Mouse (Mus musculus) MEL (cell line): ENCODE results near the gene Prkce. TPM values are rescaled to one million over a fixed set of nuclear protein-coding genes. Genes with fewer than 3 reads are reported as not detected.
A peak's percentile ranks its signal among the peaks of the same experiment; 100 is the strongest.

Source experiments
- DNase-seq: peaks from one replicate; pipeline ENCODE4 v3.0.0; 2011; ENCODE audit warnings: low read depth, low spot score
- H3K27ac ChIP-seq: 2 replicates; pipeline ENCODE4 v1.5.1; 2012; ENCODE audit warnings: low read depth, mild to moderate bottlenecking, control low read depth, low read length, moderate library complexity; ENCODE audit not compliant: control insufficient read depth
- H3K27me3 ChIP-seq, 2 experiments: fragments of 150-350 bp in 1 of 2; sonication (generic) in 1 of 2; 2 replicates each; pipeline ENCODE4 v1.6.1; 2012; ENCODE audit warnings: low read length in 2 of 2, mild to moderate bottlenecking in 2 of 2, improper control_type of control experiment in 1 of 2, moderate library complexity in 1 of 2; ENCODE audit not compliant: insufficient read depth in 2 of 2, control insufficient read depth in 1 of 2
- H3K36me3 ChIP-seq, 2 experiments: 2 replicates each; pipeline ENCODE4 v1.6.1; 2012 to 2014; ENCODE audit warnings: low read length in 2 of 2, improper control_type of control experiment in 1 of 2, inconsistent platforms in 1 of 2, mild to moderate bottlenecking in 1 of 2; ENCODE audit not compliant: insufficient read depth in 2 of 2, control insufficient read depth in 1 of 2
- H3K4me1 ChIP-seq, 2 experiments: fragments of 150-350 bp in 1 of 2; sonication (generic) in 1 of 2; 2 replicates each; pipeline ENCODE4 v1.6.1; 2012; ENCODE audit warnings: low read length in 2 of 2, improper control_type of control experiment in 1 of 2, mild to moderate bottlenecking in 1 of 2; ENCODE audit not compliant: insufficient read depth in 2 of 2, control insufficient read depth in 1 of 2
- H3K4me3 ChIP-seq, 2 experiments: fragments of 150-350 bp in 1 of 2; sonication (generic) in 1 of 2; 2 replicates each; pipeline ENCODE4 v1.5.1; 2012; ENCODE audit warnings: low read depth in 2 of 2, low read length in 2 of 2, mild to moderate bottlenecking in 2 of 2, moderate library complexity in 2 of 2, control low read depth in 1 of 2, improper control_type of control experiment in 1 of 2; ENCODE audit not compliant: control insufficient read depth in 1 of 2, insufficient read depth in 1 of 2
- H3K79me2 ChIP-seq: 2 replicates; pipeline ENCODE4 v1.6.1; 2012; ENCODE audit warnings: mild to moderate bottlenecking, low read length, moderate library complexity; ENCODE audit not compliant: control insufficient read depth, poor library complexity, insufficient read depth
- H3K9ac ChIP-seq: 2 replicates; pipeline ENCODE4 v1.6.1; 2012; ENCODE audit warnings: low read depth, mild to moderate bottlenecking, control low read depth, low read length, moderate library complexity; ENCODE audit not compliant: control insufficient read depth, poor library complexity, severe bottlenecking
- H3K9me3 ChIP-seq: fragments of 150-350 bp; sonication (generic); replicated peaks from 2 replicates; pipeline ENCODE4 v1.6.1; 2012; ENCODE audit warnings: mild to moderate bottlenecking, low read length, improper control_type of control experiment, moderate library complexity; ENCODE audit not compliant: insufficient read depth
- CHD1 ChIP-seq: IDR thresholded peaks from 2 replicates; pipeline ENCODE4 v1.6.1; 2012; ENCODE audit warnings: low read depth, mild to moderate bottlenecking, inconsistent platforms, low read length, improper control_type of control experiment
- CTCF ChIP-seq, 3 experiments: IDR thresholded peaks in 2 of 3; conservative IDR thresholded peaks in 1 of 3; 2 replicates each; pipeline ENCODE4 v1.5.1; 2011 to 2012; ENCODE audit warnings: low read length in 3 of 3, low read depth in 2 of 3, mild to moderate bottlenecking in 2 of 3, improper control_type of control experiment in 1 of 3, inconsistent platforms in 1 of 3, mixed read lengths in 1 of 3, moderate library complexity in 1 of 3; ENCODE audit not compliant: control insufficient read depth in 1 of 3, insufficient read depth in 1 of 3, poor library complexity in 1 of 3, severe bottlenecking in 1 of 3
- E2F4 ChIP-seq: IDR thresholded peaks from 2 replicates; pipeline ENCODE4 v1.6.1; 2011; ENCODE audit warnings: low read depth, low read length, improper control_type of control experiment, borderline replicate concordance
- EP300 ChIP-seq, 2 experiments: IDR thresholded peaks; 2 replicates each; pipeline ENCODE4 v1.6.1; 2011; ENCODE audit warnings: improper control_type of control experiment in 2 of 2, low read length in 2 of 2, low read depth in 1 of 2, mild to moderate bottlenecking in 1 of 2
- ETS1 ChIP-seq: IDR thresholded peaks from 2 replicates; pipeline ENCODE4 v1.6.1; 2012; ENCODE audit warnings: low read depth, mild to moderate bottlenecking, inconsistent platforms, low read length, improper control_type of control experiment, moderate library complexity
- GATA1 ChIP-seq: IDR thresholded peaks from 2 replicates; pipeline ENCODE4 v1.6.1; 2011; ENCODE audit warnings: low read depth, low read length, improper control_type of control experiment
- HCFC1 ChIP-seq: IDR thresholded peaks from 2 replicates; pipeline ENCODE4 v1.6.1; 2012; ENCODE audit warnings: low read depth, mild to moderate bottlenecking, inconsistent platforms, low read length, improper control_type of control experiment, moderate library complexity
- JUND ChIP-seq: IDR thresholded peaks from 2 replicates; pipeline ENCODE4 v1.6.1; 2011; ENCODE audit warnings: low read depth, mild to moderate bottlenecking, improper control_type of control experiment, low read length
- KAT2A ChIP-seq: conservative IDR thresholded peaks from 2 replicates; pipeline ENCODE4 v1.6.1; 2012; ENCODE audit warnings: low read depth, low read length, improper control_type of control experiment, inconsistent platforms
- MAZ ChIP-seq: IDR thresholded peaks from 2 replicates; pipeline ENCODE4 v1.6.1; 2012; ENCODE audit warnings: low read depth, mild to moderate bottlenecking, inconsistent platforms, low read length, improper control_type of control experiment
- MXI1 ChIP-seq: IDR thresholded peaks from 2 replicates; pipeline ENCODE4 v1.6.1; 2011; ENCODE audit warnings: mild to moderate bottlenecking, low read depth, low read length, improper control_type of control experiment
- MYB ChIP-seq: IDR thresholded peaks from 2 replicates; pipeline ENCODE4 v1.6.1; 2011; ENCODE audit warnings: mild to moderate bottlenecking, low read depth, low read length, improper control_type of control experiment
- MYC ChIP-seq: IDR thresholded peaks from 2 replicates; pipeline ENCODE4 v1.6.1; 2011; ENCODE audit warnings: low read depth, mild to moderate bottlenecking, low read length, improper control_type of control experiment, moderate library complexity
- NELFE ChIP-seq: IDR thresholded peaks from 2 replicates; pipeline ENCODE4 v1.6.1; 2011; ENCODE audit warnings: low read depth, low read length, improper control_type of control experiment
- POLR2AphosphoS5 ChIP-seq: IDR thresholded peaks from 2 replicates; pipeline ENCODE4 v1.6.1; 2012; ENCODE audit warnings: low read depth, borderline replicate concordance, mild to moderate bottlenecking, inconsistent platforms, low read length, moderate library complexity, mixed read lengths
- RAD21 ChIP-seq: IDR thresholded peaks from 2 replicates; pipeline ENCODE4 v1.6.1; 2011; ENCODE audit warnings: mild to moderate bottlenecking, low read depth, low read length, improper control_type of control experiment
- RCOR1 ChIP-seq: IDR thresholded peaks from 2 replicates; pipeline ENCODE4 v1.6.1; 2012; ENCODE audit warnings: low read depth, mild to moderate bottlenecking, inconsistent platforms, low read length, improper control_type of control experiment
- SMC3 ChIP-seq: IDR thresholded peaks from 2 replicates; pipeline ENCODE4 v1.6.1; 2011; ENCODE audit warnings: low read depth, low read length, improper control_type of control experiment
- TAL1 ChIP-seq: IDR thresholded peaks from 2 replicates; pipeline ENCODE4 v1.6.1; 2012; ENCODE audit warnings: mild to moderate bottlenecking, inconsistent platforms, low read length, moderate library complexity, mixed read lengths
- TBP ChIP-seq: IDR thresholded peaks from 2 replicates; pipeline ENCODE4 v1.8.0; 2011; ENCODE audit warnings: low read depth, low read length, improper control_type of control experiment
- TCF12 ChIP-seq: IDR thresholded peaks from 2 replicates; pipeline ENCODE4 v1.6.1; 2014; ENCODE audit warnings: low read depth, mild to moderate bottlenecking, inconsistent platforms, low read length, improper control_type of control experiment, moderate library complexity
- UBTF ChIP-seq: IDR thresholded peaks from 2 replicates; pipeline ENCODE4 v1.6.1; 2012; ENCODE audit warnings: low read depth, mild to moderate bottlenecking, inconsistent platforms, low read length, improper control_type of control experiment, moderate library complexity, borderline replicate concordance; ENCODE audit not compliant: insufficient read depth
- ZKSCAN1 ChIP-seq: IDR thresholded peaks from 2 replicates; pipeline ENCODE4 v1.6.1; 2012; ENCODE audit warnings: low read depth, mild to moderate bottlenecking, inconsistent platforms, low read length, improper control_type of control experiment, moderate library complexity
- ZMIZ1 ChIP-seq: IDR thresholded peaks from 2 replicates; pipeline ENCODE4 v1.6.1; 2012; ENCODE audit warnings: low read depth, mild to moderate bottlenecking, inconsistent platforms, low read length, improper control_type of control experiment, moderate library complexity
- polyA plus RNA-seq, 2 experiments: library from polyadenylated mRNA; stranded (reverse) in 1 of 2; unstranded in 1 of 2; fragments of >175 nt in 1 of 2; fragments of >200 nt in 1 of 2; gene quantifications; 2 replicates each; pipeline versions ENCODE4 v1.2.1 to v1.2.4; 2012; ENCODE audit warnings: low replicate concordance in 2 of 2, low read depth in 1 of 2; ENCODE audit not compliant: insufficient read length in 2 of 2, insufficient read depth in 1 of 2, missing spikeins in 1 of 2
- total RNA-seq: library from RNA; depleted of rRNA; stranded (reverse); fragments of 300-350 nt; gene quantifications from 2 replicates; pipeline ENCODE4 v1.2.3, GENCODE M21; 2012

The Prkce gene
- total and polyA plus RNA-seq, 3 experiments: 3.0 to 5.3 TPM; not detected in 1

GRCm38 (mm10) chr17:86303401-86304243, 136.0 kb downstream of the Prkce start (continued):
- TF ChIP-seq GATA1 (peak; percentile 72), TBP (peak; percentile 12; the same call in 1 of the 2 replicates), CHD1 (no peak), ZKSCAN1 (no peak), MYB (no peak), E2F4 (no peak), ZMIZ1 (no peak)
- TF ChIP-seq, all 39 proteins: peak for 12

GRCm38 (mm10) chr17:86304923-86305630, 137.5 kb downstream of the Prkce start:
- H3K27me3 ChIP-seq: no peaks in the 10 kb centered on the region
- H3K9me3 ChIP-seq: no peaks in the 10 kb centered on the region
- H3K9ac ChIP-seq: no peak overlapping the region
- no peak for DNase-seq
- no peak overlapping the region for H3K4me3 ChIP-seq
- H3K36me3 ChIP-seq: peaks cover 0 to 23% of the 10 kb centered on the region in 2 experiments; a peak in 2 of 4 replicates
- no peaks in the 10 kb centered on the region for H3K79me2 ChIP-seq
- TF ChIP-seq CHD1 (no peak), ZKSCAN1 (no peak), MYC (no peak), MXI1 (no peak), TCF12 (no peak), MAZ (no peak), KAT2A (no peak), RCOR1 (no peak), SMC3 (no peak), TAL1 (no peak), RAD21 (no peak), UBTF (no peak), ETS1 (no peak), JUND (no peak), NELFE (no peak), POLR2AphosphoS5 (no peak), EP300 (IDR thresholded peaks at IDR 0.05; ENCODE audit: low read depth in 1 of 2, low read length in 2 of 2) (no peak), TBP (no peak), CTCF (IDR thresholded peaks at IDR 0.05 in 2 of 3, conservative IDR thresholded peaks at IDR 0.05 in 1 of 3; ENCODE audit: control insufficient read depth in 1 of 3, insufficient read depth in 1 of 3, low read depth in 2 of 3, low read length in 3 of 3, poor library complexity in 1 of 3, severe bottlenecking in 1 of 3) (no peak), HCFC1 (no peak)
- H3K4me1 ChIP-seq: peaks cover 17 to 33% of the 10 kb centered on the region in 2 experiments
- H3K27ac ChIP-seq: no peak overlapping the region
